In the genomic region with DNA sequence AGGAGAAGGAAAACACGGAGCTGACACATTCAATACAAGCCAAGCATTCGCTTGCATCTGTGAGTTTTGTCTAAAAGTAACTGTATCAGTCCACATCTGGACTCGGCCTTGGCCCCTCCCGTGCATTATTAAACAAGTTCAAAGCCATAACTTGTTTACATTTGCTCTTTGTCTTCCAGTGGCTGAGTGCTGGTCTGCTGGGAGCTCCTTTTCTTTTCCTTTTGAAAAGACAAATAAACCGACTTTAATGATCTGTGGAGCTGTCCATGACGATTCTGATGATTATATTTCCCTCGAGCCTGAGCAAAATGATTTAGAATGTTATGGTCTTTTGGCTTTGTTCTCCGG, we compare ENCODE assay signal across 24 mouse cellular contexts.
DNase-seq lines count a peak whose midpoint lies in the region; ATAC-seq and TF ChIP-seq lines count a peak whose summit lies in the region.
"Had no signal": no experiment of that assay in that cellular context is flagged by ENCODE, and none has a peak within 500 bp of the region (broad histone marks: within the 10 kb centered on the region; RNA-seq: fewer than 3 reads in every experiment).

No protein-coding gene starts in this region.

- TF ChIP-seq CTCF in lung, embryonic 14.5 days (IDR thresholded peaks at IDR 0.05; ENCODE audit: low read depth) = no peak
- no peak for TF ChIP-seq CTCF in stomach, postnatal 0 days (IDR thresholded peaks at IDR 0.05; ENCODE audit: low read depth)

- 12% methylated on average over 8 of the region's 8 CpGs for WGBS in kidney, embryonic 14.5 days
- 6% methylated on average over 8 of the region's 8 CpGs for WGBS in lung, embryonic 14.5 days
- 14% methylated on average over 8 of the region's 8 CpGs for WGBS in stomach, embryonic 14.5 days
- WGBS in stomach, postnatal 0 days = 17% methylated on average over 8 of the region's 8 CpGs

- no peak overlapping the region for H3K9ac ChIP-seq in kidney, embryonic 14.5 days (ENCODE audit: low read depth, low read length)
- no peak overlapping the region for H3K9ac ChIP-seq in lung, embryonic 14.5 days
- no peak overlapping the region for H3K9ac ChIP-seq in stomach, embryonic 14.5 days (replicated peaks; ENCODE audit: low read depth, low read length)
- no peak overlapping the region for H3K9ac ChIP-seq in stomach, postnatal 0 days (ENCODE audit: low read length)
- H3K9ac ChIP-seq: heart, embryonic 13.5 days; hindbrain, embryonic 14.5 days; limb, embryonic 13.5 days; liver, embryonic 12.5 days; liver, postnatal 0 days had no signal

- no peak for TF ChIP-seq EP300 in stomach, postnatal 0 days (optimal IDR thresholded peaks at IDR 0.05)

- DNase-seq in kidney, postnatal 36 days = no peak
- peak; percentile 79 for DNase-seq in lung, embryonic 14.5 days
- no peak for DNase-seq in lung, adult 18-20 months
- DNase-seq in stomach, postnatal 0 days (ENCODE audit: low spot score) = no peak
- no peak for DNase-seq in spleen, adult 12 weeks (ENCODE audit: low spot score)
- DNase-seq: adrenal gland, adult 8-10 months; cerebellum, adult 2 months; cerebellum, postnatal 14 days; gastrocnemius, adult 2 months; heart, postnatal 10 days; kidney, postnatal 25 days; right cerebral cortex, adult 18-20 months; thymus, postnatal 4 days had no signal

- no peaks in the 10 kb centered on the region for H3K27me3 ChIP-seq in kidney, embryonic 14.5 days (ENCODE audit: control insufficient read depth, insufficient read depth, low read length)
- no peaks in the 10 kb centered on the region for H3K27me3 ChIP-seq in lung, embryonic 14.5 days (ENCODE audit: insufficient read depth, low read length)
- H3K27me3 ChIP-seq in stomach, embryonic 14.5 days (ENCODE audit: control insufficient read depth, insufficient read depth, low read length) = no peaks in the 10 kb centered on the region
- no peaks in the 10 kb centered on the region for H3K27me3 ChIP-seq in stomach, postnatal 0 days (ENCODE audit: control insufficient read depth, insufficient read depth, low read length)
- H3K27me3 ChIP-seq: heart, embryonic 13.5 days; limb, embryonic 13.5 days; liver, embryonic 12.5 days had no signal

- H3K9me3 ChIP-seq in kidney, embryonic 14.5 days (ENCODE audit: control insufficient read depth, low read length) = no peaks in the 10 kb centered on the region
- H3K9me3 ChIP-seq in lung, embryonic 14.5 days (ENCODE audit: low read depth, low read length) = no peaks in the 10 kb centered on the region
- H3K9me3 ChIP-seq in stomach, embryonic 14.5 days (ENCODE audit: control insufficient read depth, low read depth, low read length) = no peaks in the 10 kb centered on the region
- H3K9me3 ChIP-seq in stomach, postnatal 0 days (ENCODE audit: control insufficient read depth, low read length) = no peaks in the 10 kb centered on the region
- H3K9me3 ChIP-seq: heart, embryonic 13.5 days; limb, embryonic 13.5 days; liver, embryonic 12.5 days had no signal

- H3K4me1 ChIP-seq in kidney, embryonic 14.5 days (ENCODE audit: control insufficient read depth, insufficient read depth, low read length) = 0 out of 2 replicates have a peak, but pooled peaks cover 3% of the 10 kb centered on the region
- peaks cover 33% of the 10 kb centered on the region for H3K4me1 ChIP-seq in lung, embryonic 14.5 days (ENCODE audit: insufficient read depth)
- peaks cover 18% of the 10 kb centered on the region for H3K4me1 ChIP-seq in stomach, embryonic 14.5 days (ENCODE audit: control insufficient read depth, insufficient read depth, low read length)
- H3K4me1 ChIP-seq in stomach, postnatal 0 days (replicated peaks; ENCODE audit: control insufficient read depth, insufficient read depth) = no peaks in the 10 kb centered on the region
- H3K4me1 ChIP-seq: liver, embryonic 12.5 days had no signal

- H3K4me2 ChIP-seq in kidney, embryonic 14.5 days (replicated peaks; ENCODE audit: low read depth, low read length) = no peak overlapping the region; the same call in 1 of the 2 replicates
- no peak overlapping the region; the same call in 1 of the 2 replicates for H3K4me2 ChIP-seq in lung, embryonic 14.5 days
- H3K4me2 ChIP-seq in stomach, embryonic 14.5 days (replicated peaks; ENCODE audit: low read depth, low read length) = no peak overlapping the region
- no peak overlapping the region for H3K4me2 ChIP-seq in stomach, postnatal 0 days (replicated peaks; ENCODE audit: low read depth)
- H3K4me2 ChIP-seq: heart, embryonic 13.5 days; hindbrain, embryonic 14.5 days; limb, embryonic 13.5 days; liver, embryonic 12.5 days had no signal

- ATAC-seq in kidney, embryonic 14.5 days (ENCODE audit: low FRiP score, low TSS enrichment) = peak; percentile 77
- peak; percentile 78 for ATAC-seq in lung, embryonic 14.5 days (ENCODE audit: insufficient read depth)
- ATAC-seq in stomach, embryonic 14.5 days (ENCODE audit: insufficient number of reproducible peaks, insufficient read depth, low FRiP score, low read depth) = no peak
- no peak for ATAC-seq in stomach, postnatal 0 days (ENCODE audit: low FRiP score, low TSS enrichment)
- ATAC-seq: liver, embryonic 12.5 days had no signal

- no peaks in the 10 kb centered on the region for H3K36me3 ChIP-seq in kidney, embryonic 14.5 days (ENCODE audit: control insufficient read depth, insufficient read depth, low read length)
- H3K36me3 ChIP-seq in lung, embryonic 14.5 days (ENCODE audit: insufficient read depth) = no peaks in the 10 kb centered on the region
- no peaks in the 10 kb centered on the region for H3K36me3 ChIP-seq in stomach, embryonic 14.5 days (ENCODE audit: control insufficient read depth, insufficient read depth, low read length)
- no peaks in the 10 kb centered on the region for H3K36me3 ChIP-seq in stomach, postnatal 0 days (ENCODE audit: control insufficient read depth, insufficient read depth, low read length)
- H3K36me3 ChIP-seq: G1E; heart, embryonic 13.5 days; liver, embryonic 12.5 days had no signal

- H3K4me3 ChIP-seq in kidney, embryonic 14.5 days (ENCODE audit: low read length) = no peak overlapping the region
- H3K4me3 ChIP-seq in lung, embryonic 14.5 days (ENCODE audit: low read depth, low read length) = no peak overlapping the region
- H3K4me3 ChIP-seq in stomach, embryonic 14.5 days (ENCODE audit: low read depth, low read length) = no peak overlapping the region
- no peak overlapping the region for H3K4me3 ChIP-seq in stomach, postnatal 0 days (ENCODE audit: low read depth, low read length)
- H3K4me3 ChIP-seq: erythroblast, embryonic 14.5 days; gastrocnemius, adult 2 months; heart, embryonic 13.5 days; layer of hippocampus, adult 2 months; left cerebral cortex, adult 2 months; limb, embryonic 13.5 days; liver, embryonic 12.5 days had no signal

- H3K27ac ChIP-seq in kidney, embryonic 14.5 days (ENCODE audit: low read depth, low read length) = no peak overlapping the region; the same call in 1 of the 2 replicates
- peak overlapping the region; percentile 74 for H3K27ac ChIP-seq in lung, embryonic 14.5 days (ENCODE audit: low read depth)
- H3K27ac ChIP-seq in stomach, embryonic 14.5 days (ENCODE audit: low read length) = peak overlapping the region; percentile 15; the same call in 1 of the 2 replicates
- no peak overlapping the region for H3K27ac ChIP-seq in stomach, postnatal 0 days (replicated peaks)
- H3K27ac ChIP-seq: gastrocnemius, adult 2 months; heart, embryonic 13.5 days; hindbrain, embryonic 14.5 days; layer of hippocampus, adult 2 months; left cerebral cortex, adult 2 months; limb, embryonic 13.5 days; liver, embryonic 12.5 days had no signal

Comparison
In these comparisons a context has a peak if more than half of its experiments do, and no peak if none do; other contexts are left out.
1. H3K27ac ChIP-seq: peak in lung, embryonic 14.5 days (single experiment) and stomach, embryonic 14.5 days (single experiment); none in kidney, embryonic 14.5 days (single experiment) and stomach, postnatal 0 days (single experiment).
2. ATAC-seq: peak in kidney, embryonic 14.5 days (single experiment) and lung, embryonic 14.5 days (single experiment); none in stomach, embryonic 14.5 days (single experiment) and stomach, postnatal 0 days (single experiment).